Mouse (Mus musculus) T-helper 17 cell (primary cell): ENCODE results near the gene Cdk5rap3.

Source experiments
- in situ Hi-C, 2 experiments: fragments of 300-600 bp; cut with MboI, MseI; formaldehyde crosslinking; loops; 1 replicate in 1 of 2; 2 replicates in 1 of 2; pipeline ENCODE4 v1.15.1; 2025; ENCODE audit warnings: high pct_unique_total_duplicates in 2 of 2

Cdk5rap3 gene

GRCm38 (mm10) chr11:96934921-96935356, 18.6 kb upstream of the Cdk5rap3 start:
- in situ Hi-C loops: no loop called here

- in situ Hi-C loops: no loop called here
Observed at GRCm38 (mm10) chr11:96933562-96934276, 17.4 kb upstream of the Cdk5rap3 start.

DNA sequence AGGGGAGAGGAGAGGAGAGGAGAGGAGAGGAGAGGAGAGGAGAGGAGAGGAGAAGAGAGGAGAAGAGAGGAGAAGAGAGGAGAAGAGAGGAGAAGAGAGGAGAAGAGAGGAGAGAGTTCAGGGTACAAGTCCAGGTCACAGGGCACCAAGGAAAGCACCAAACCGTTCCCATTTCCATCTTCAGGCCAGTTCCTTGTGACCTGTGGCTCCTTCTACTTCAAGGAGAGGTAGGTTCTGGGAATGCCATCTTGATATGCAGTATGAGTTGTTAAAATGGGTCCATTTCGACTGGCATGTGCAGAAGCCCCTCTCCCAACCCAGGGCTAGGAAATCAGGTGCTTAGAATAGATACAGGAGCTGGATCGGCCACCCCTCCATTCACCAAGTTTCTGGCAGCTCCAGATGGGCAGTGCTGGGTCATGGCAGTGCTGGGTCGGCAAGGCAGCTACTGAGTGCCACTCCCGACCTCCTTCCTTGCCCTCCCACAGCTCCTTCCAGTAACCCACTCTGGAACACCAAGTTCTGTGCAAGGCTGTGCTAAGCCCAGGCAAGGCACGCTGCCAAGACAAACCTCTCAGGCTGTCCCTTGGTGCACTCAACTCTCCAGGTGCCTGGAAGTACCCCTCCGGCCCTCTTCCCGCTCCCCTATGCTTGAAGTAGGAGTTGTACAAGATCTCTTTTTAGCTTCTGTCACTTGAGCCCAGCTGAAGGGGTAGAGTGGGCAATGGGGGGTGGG, 15.2 kb upstream of the Cdk5rap3 start:
- in situ Hi-C loops: no loop called here

- in situ Hi-C loops: loop anchor here in 1 of 2 experiments (5.0 kb wide), 1 partner anchor 102 kb away; no protein-coding TSS in a partner anchor
Observed at GRCm38 (mm10) chr11:96929766-96930331, 13.6 kb upstream of the Cdk5rap3 start.

DNA sequence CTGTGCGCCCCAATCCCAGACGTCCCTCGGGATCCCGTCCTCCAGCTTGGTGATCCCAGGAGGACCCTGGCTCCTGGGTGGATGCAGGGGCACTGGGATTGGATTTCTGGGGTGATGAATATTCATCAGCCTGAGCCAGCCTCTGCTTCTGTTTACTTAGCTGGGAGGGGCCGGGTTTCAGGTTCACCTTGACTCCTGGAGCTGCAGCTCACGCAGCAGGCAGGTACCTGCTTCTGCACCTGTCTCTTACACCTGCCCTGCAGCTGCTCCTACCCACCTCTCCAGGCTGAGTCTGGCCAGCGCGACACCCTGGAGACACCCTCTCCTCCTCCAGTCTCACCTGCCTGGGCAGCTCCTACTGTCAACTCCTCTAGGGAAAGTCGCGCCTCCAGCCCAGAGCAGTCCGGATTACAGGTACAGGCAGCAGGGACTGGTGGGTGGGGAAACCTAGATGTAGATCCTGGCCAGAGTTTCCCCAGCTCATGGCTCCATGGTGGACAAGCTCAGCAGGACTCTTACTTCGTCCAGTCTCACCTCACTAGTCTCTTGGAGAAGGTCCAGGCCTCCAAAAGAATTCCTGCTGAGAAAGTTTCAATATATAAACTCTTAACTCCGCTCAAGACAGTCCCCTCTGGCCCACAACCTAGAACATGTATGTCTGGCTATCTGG, 12.9 kb upstream of the Cdk5rap3 start:
- in situ Hi-C loops: loop anchor here in 1 of 2 experiments (5.0 kb wide), 1 partner anchor 103 kb away; no protein-coding TSS in a partner anchor

- in situ Hi-C loops: loop anchor here in 1 of 2 experiments (5.0 kb wide), 1 partner anchor 104 kb away; no protein-coding TSS in a partner anchor
Observed at GRCm38 (mm10) chr11:96928691-96929090, 12.4 kb upstream of the Cdk5rap3 start.

- in situ Hi-C loops: loop anchor here in 1 of 2 experiments (5.0 kb wide), 1 partner anchor 104 kb away; no protein-coding TSS in a partner anchor
Observed at GRCm38 (mm10) chr11:96928088-96928487, 11.8 kb upstream of the Cdk5rap3 start, which contains the start of gene Prr15l. TSS of gene Prr15l (plus strand) at chr11:96928104.

GRCm38 (mm10) chr11:96926587-96926986, 10.3 kb upstream of the Cdk5rap3 start:
- in situ Hi-C loops: loop anchor here in 1 of 2 experiments (5.0 kb wide), 1 partner anchor 106 kb away; no protein-coding TSS in a partner anchor

GRCm38 (mm10) chr11:96925469-96926148, 9.3 kb upstream of the Cdk5rap3 start:
- in situ Hi-C loops: loop anchor here in 1 of 2 experiments (5.0 kb wide), 1 partner anchor 107 kb away; no protein-coding TSS in a partner anchor

GRCm38 (mm10) chr11:96924861-96925260, 8.6 kb upstream of the Cdk5rap3 start:
- in situ Hi-C loops: loop anchor here in 1 of 2 experiments (5.0 kb wide), 1 partner anchor 107 kb away; no protein-coding TSS in a partner anchor

- in situ Hi-C loops: loop anchor here in 1 of 2 experiments (5.0 kb wide), 1 partner anchor 103 kb away; no protein-coding TSS in a partner anchor
Observed at GRCm38 (mm10) chr11:96919003-96919402, 2.7 kb upstream of the Cdk5rap3 start.

- in situ Hi-C loops: loop anchor here in 1 of 2 experiments (5.0 kb wide), 1 partner anchor 105 kb away; no protein-coding TSS in a partner anchor
Observed at GRCm38 (mm10) chr11:96917415-96917814, 1.1 kb upstream of the Cdk5rap3 start.

- in situ Hi-C loops: loop anchor here in 1 of 2 experiments (5.0 kb wide), 1 partner anchor 105 kb away; no protein-coding TSS in a partner anchor
Observed at GRCm38 (mm10) chr11:96916885-96917396, 645 bp upstream of the Cdk5rap3 start.

GRCm38 (mm10) chr11:96912682-96913081, 3.6 kb downstream of the Cdk5rap3 start:
- in situ Hi-C loops: loop anchor here in 1 of 2 experiments (5.0 kb wide), 1 partner anchor 40 kb away; no protein-coding TSS in a partner anchor

DNA sequence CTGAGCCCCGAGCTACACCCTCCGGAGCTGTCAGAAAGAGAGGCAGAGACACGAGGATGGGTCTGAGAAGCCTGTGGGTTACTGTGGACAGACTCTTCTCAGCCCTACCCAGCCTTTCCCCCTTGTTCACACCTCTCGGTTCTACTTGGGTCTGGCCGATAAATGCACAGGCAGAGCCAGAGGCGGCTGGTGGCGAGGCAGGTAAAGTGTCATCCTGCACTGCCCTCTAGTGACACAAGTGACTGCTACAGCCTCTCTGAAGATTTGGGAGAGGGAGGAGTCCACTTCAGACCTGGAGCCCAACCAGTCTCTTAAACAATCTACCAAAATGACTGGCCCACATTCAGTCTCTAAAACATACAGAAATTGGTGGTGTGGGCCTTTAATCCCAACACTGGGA, 6.3 kb downstream of the Cdk5rap3 start:
- in situ Hi-C loops: loop anchor here in 1 of 2 experiments (5.0 kb wide), 1 partner anchor 38 kb away; no protein-coding TSS in a partner anchor

- in situ Hi-C loops: loop anchor here in 1 of 2 experiments (5.0 kb wide), 1 partner anchor 36 kb away; no protein-coding TSS in a partner anchor
Observed at GRCm38 (mm10) chr11:96908594-96908993, 7.7 kb downstream of the Cdk5rap3 start.

DNA sequence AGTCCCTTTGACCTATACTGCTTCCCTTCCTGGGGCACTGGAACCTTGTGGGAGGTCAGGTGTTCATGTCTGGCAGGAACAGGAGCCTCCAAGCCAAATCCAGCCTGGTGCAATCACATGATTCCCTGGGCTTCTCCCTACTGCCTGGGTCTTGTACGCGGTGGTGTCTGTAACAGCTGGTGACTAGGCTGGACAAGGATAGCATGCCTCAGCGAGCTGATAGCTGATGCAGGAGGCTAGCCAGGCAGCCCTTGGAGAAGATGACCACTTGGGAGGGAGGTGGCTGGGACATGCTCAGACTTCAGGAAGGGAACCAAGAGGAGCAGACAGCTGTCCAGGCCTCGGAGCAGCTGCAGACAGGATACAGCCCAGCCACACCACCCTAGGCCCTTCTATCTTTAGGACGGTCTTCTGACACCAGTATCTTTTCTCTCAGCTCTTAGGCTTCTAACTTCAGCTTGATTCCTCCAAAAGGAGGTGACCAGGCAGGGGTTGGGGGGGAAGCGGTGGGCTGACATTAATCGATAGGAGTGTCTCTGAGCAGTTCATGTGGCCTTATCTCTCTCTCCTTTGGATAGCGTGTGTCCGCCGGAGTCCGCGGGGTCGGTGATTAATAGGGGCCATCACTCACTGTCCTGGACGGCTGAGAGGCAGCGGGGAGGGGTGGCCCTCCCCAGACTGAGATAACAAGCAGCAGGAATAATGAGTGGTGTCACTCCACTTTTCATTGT, 9.7 kb downstream of the Cdk5rap3 start:
- in situ Hi-C loops: loop anchor here in 1 of 2 experiments (5.0 kb wide), 1 partner anchor 34 kb away; no protein-coding TSS in a partner anchor

- in situ Hi-C loops: no loop called here
Observed at GRCm38 (mm10) chr11:96902639-96903635, 13.4 kb downstream of the Cdk5rap3 start.
